ENCODE assay signal across 7 mouse cellular contexts in genomic region chr7:130937266-130937841, GRCm38 (mm10). TPM values are rescaled to one million over a fixed set of nuclear protein-coding genes. Genes with fewer than 3 reads are reported as not detected.
DNase-seq lines count a peak whose midpoint lies in the region; ATAC-seq and TF ChIP-seq lines count a peak whose summit lies in the region.

No protein-coding gene starts in this region.

- H3K27ac ChIP-seq in lung, embryonic 14.5 days (ENCODE audit: low read depth) = no peak overlapping the region
- no peak overlapping the region for H3K27ac ChIP-seq in hindbrain, embryonic 15.5 days (replicated peaks)
- H3K27ac ChIP-seq in neural tube, embryonic 15.5 days (replicated peaks) = no peak overlapping the region

- no peak for ATAC-seq in lung, embryonic 14.5 days (ENCODE audit: insufficient read depth)
- ATAC-seq in hindbrain, embryonic 15.5 days (ENCODE audit: low FRiP score, low read depth) = no peak
- ATAC-seq in neural tube, embryonic 15.5 days (ENCODE audit: low FRiP score) = no peak
- ATAC-seq in inflammation-experienced regulatory T-cells, adult 6 months = no peak

- peak overlapping the region; percentile 54; the same call in 1 of the 2 replicates for H3K4me3 ChIP-seq in lung, embryonic 14.5 days (ENCODE audit: low read depth, low read length)
- H3K4me3 ChIP-seq in hindbrain, embryonic 15.5 days = peak overlapping the region; percentile 43; the same call in 1 of the 2 replicates
- H3K4me3 ChIP-seq in neural tube, embryonic 15.5 days (replicated peaks) = peak overlapping the region; percentile 47

- intact Hi-C loops in gastrocnemius, postnatal 14 days (cut with DNase I; ENCODE audit: low total_unique reads) = loop anchor here (5.0 kb wide), 1 partner anchor 35 kb away; no protein-coding TSS in a partner anchor

- H3K36me3 ChIP-seq in lung, embryonic 14.5 days (ENCODE audit: insufficient read depth) = no peaks in the 10 kb centered on the region
- H3K36me3 ChIP-seq in hindbrain, embryonic 15.5 days = no peaks in the 10 kb centered on the region
- no peaks in the 10 kb centered on the region for H3K36me3 ChIP-seq in neural tube, embryonic 15.5 days

- DNase-seq in lung, embryonic 14.5 days = peak; percentile 32
- DNase-seq in lung, postnatal 14 days = no peak
- DNase-seq in gastrocnemius, postnatal 14 days = peak; percentile 46
- DNase-seq in T-cell, adult 2 months (ENCODE audit: low spot score) = no peak

- H3K27me3 ChIP-seq in lung, embryonic 14.5 days (ENCODE audit: insufficient read depth, low read length) = peaks cover 56% of the 10 kb centered on the region
- H3K27me3 ChIP-seq in hindbrain, embryonic 15.5 days = peaks cover 53% of the 10 kb centered on the region
- peaks cover 64% of the 10 kb centered on the region for H3K27me3 ChIP-seq in neural tube, embryonic 15.5 days (replicated peaks)

- TF ChIP-seq CTCF in lung, embryonic 14.5 days (IDR thresholded peaks at IDR 0.05; ENCODE audit: low read depth) = no peak

- no peaks in the 10 kb centered on the region for H3K4me1 ChIP-seq in lung, embryonic 14.5 days (ENCODE audit: insufficient read depth)
- H3K4me1 ChIP-seq in hindbrain, embryonic 15.5 days (replicated peaks) = peaks cover 29% of the 10 kb centered on the region
- peaks cover 26% of the 10 kb centered on the region for H3K4me1 ChIP-seq in neural tube, embryonic 15.5 days

- no peak overlapping the region for H3K9ac ChIP-seq in lung, embryonic 14.5 days
- H3K9ac ChIP-seq in hindbrain, embryonic 15.5 days = no peak overlapping the region
- H3K9ac ChIP-seq in neural tube, embryonic 15.5 days (replicated peaks) = no peak overlapping the region

- 24% methylated on average over 12 of the region's 12 CpGs for WGBS in lung, embryonic 14.5 days
- WGBS in hindbrain, embryonic 15.5 days = 31% methylated on average over 12 of the region's 12 CpGs
- WGBS in neural tube, embryonic 15.5 days = 35% methylated on average over 12 of the region's 12 CpGs

- peak overlapping the region; percentile 81 for H3K4me2 ChIP-seq in lung, embryonic 14.5 days
- H3K4me2 ChIP-seq in hindbrain, embryonic 15.5 days = peak overlapping the region; percentile 64
- peak overlapping the region; percentile 73 for H3K4me2 ChIP-seq in neural tube, embryonic 15.5 days

- no peaks in the 10 kb centered on the region for H3K9me3 ChIP-seq in lung, embryonic 14.5 days (ENCODE audit: low read depth, low read length)
- H3K9me3 ChIP-seq in hindbrain, embryonic 15.5 days = no peaks in the 10 kb centered on the region
- H3K9me3 ChIP-seq in neural tube, embryonic 15.5 days (replicated peaks) = no peaks in the 10 kb centered on the region

RNA-seq across cellular contexts. Expression of gene Htra1, which starts 1.4 kb away (rescaled TPM):
- polyA plus RNA-seq in lung, embryonic 14.5 days (2014; fragmentation: Nextera tagmentation; extraction: Ambion mirVana) = 25.8 and 30.0 TPM in 2 replicates
- 10 to 100 TPM; 65.3 to 77.2 TPM for total RNA-seq in gastrocnemius, postnatal 14 days (2021)
- 19.9 and 22.2 TPM in 2 replicates for polyA plus RNA-seq in hindbrain, embryonic 15.5 days (2015; fragmentation: Nextera tagmentation; extraction: Ambion mirVana)
- polyA plus RNA-seq in neural tube, embryonic 15.5 days (2015; fragmentation: Nextera tagmentation; extraction: Ambion mirVana) = 23.7 and 25.1 TPM in 2 replicates
- polyA plus RNA-seq in inflammation-experienced regulatory T-cells, adult 6 months (2017; shearing (Covaris generic)) = not detected

Comparison
In these comparisons a context has a peak if more than half of its experiments do, and no peak if none do; other contexts are left out.
1. DNase-seq: peak in lung, embryonic 14.5 days (single experiment) and gastrocnemius, postnatal 14 days (single experiment); none in lung, postnatal 14 days (single experiment) and T-cell, adult 2 months (single experiment).
2. RNA of gene Htra1, which starts 1.4 kb away (polyA plus RNA-seq): 25.8 to 30.0 TPM in lung, embryonic 14.5 days, 23.7 to 25.1 TPM in neural tube, embryonic 15.5 days and 19.9 to 22.2 TPM in hindbrain, embryonic 15.5 days; not detected in inflammation-experienced regulatory T-cells, adult 6 months; every median in the first group is over 10 times any median in the second.
3. Peak in every context shown above with its lines, with median percentiles within 50 percentile points of each other: H3K4me2 ChIP-seq and H3K4me3 ChIP-seq.